11 mouse cellular contexts compared by ENCODE assay signal in genomic region chr14:24865579-24866230, GRCm38 (mm10).
DNase-seq lines count a peak whose midpoint lies in the region; ATAC-seq and TF ChIP-seq lines count a peak whose summit lies in the region.
"Had no signal": no experiment of that assay in that cellular context is flagged by ENCODE, and none has a peak within 500 bp of the region (broad histone marks: within the 10 kb centered on the region; RNA-seq: fewer than 3 reads in every experiment).

No protein-coding gene starts in this region.

- H3K9me3 ChIP-seq in forebrain, embryonic 11.5 days (ENCODE audit: control insufficient read depth, low read length): no peaks in the 10 kb centered on the region
- no peaks in the 10 kb centered on the region for H3K9me3 ChIP-seq in forebrain, embryonic 15.5 days
- H3K9me3 ChIP-seq in heart, postnatal 0 days (replicated peaks; ENCODE audit: control insufficient read depth, low read length): no peaks in the 10 kb centered on the region
- no peaks in the 10 kb centered on the region for H3K9me3 ChIP-seq in midbrain, postnatal 0 days (ENCODE audit: low read length)
- H3K9me3 ChIP-seq: limb, embryonic 13.5 days had no signal

- no peaks in the 10 kb centered on the region for H3K4me1 ChIP-seq in forebrain, embryonic 11.5 days (replicated peaks; ENCODE audit: control insufficient read depth, insufficient read depth, low read length)
- peaks cover 5% of the 10 kb centered on the region; the same call in 1 of the 2 replicates for H3K4me1 ChIP-seq in forebrain, embryonic 15.5 days
- no peaks in the 10 kb centered on the region for H3K4me1 ChIP-seq in lung, adult 2 months (ENCODE audit: control insufficient read depth, insufficient read depth, low read length)
- H3K4me1 ChIP-seq in heart, postnatal 0 days (ENCODE audit: control insufficient read depth, insufficient read depth): peaks cover 25% of the 10 kb centered on the region; the same call in 1 of the 2 replicates
- no peaks in the 10 kb centered on the region; the same call in 1 of the 2 replicates for H3K4me1 ChIP-seq in midbrain, postnatal 0 days (ENCODE audit: insufficient read depth, low read length)

- TF ChIP-seq POLR2A in lung, adult 2 months (IDR thresholded peaks at IDR 0.05; ENCODE audit: borderline replicate concordance, extremely low read depth, low read depth, low read length): no peak

- no peaks in the 10 kb centered on the region for H3K36me3 ChIP-seq in forebrain, embryonic 11.5 days (ENCODE audit: control insufficient read depth, insufficient read depth, low read length)
- no peaks in the 10 kb centered on the region for H3K36me3 ChIP-seq in forebrain, embryonic 15.5 days
- H3K36me3 ChIP-seq in heart, postnatal 0 days (replicated peaks; ENCODE audit: control insufficient read depth, insufficient read depth, low read length): no peaks in the 10 kb centered on the region
- no peaks in the 10 kb centered on the region for H3K36me3 ChIP-seq in midbrain, postnatal 0 days (ENCODE audit: insufficient read depth, low read length)
- H3K36me3 ChIP-seq: limb, embryonic 13.5 days had no signal

- no peak overlapping the region for H3K27ac ChIP-seq in forebrain, embryonic 11.5 days (ENCODE audit: low read depth, low read length)
- H3K27ac ChIP-seq in forebrain, embryonic 15.5 days (replicated peaks): no peak overlapping the region; the same call in 1 of the 2 replicates
- H3K27ac ChIP-seq in heart, postnatal 0 days (ENCODE audit: low read depth): peak overlapping the region; percentile 54
- no peak overlapping the region for H3K27ac ChIP-seq in midbrain, postnatal 0 days (ENCODE audit: low read depth, low read length)
- H3K27ac ChIP-seq: kidney, postnatal 0 days; limb, embryonic 13.5 days had no signal

- H3K27me3 ChIP-seq in forebrain, embryonic 11.5 days (ENCODE audit: control insufficient read depth, insufficient read depth, low read length): no peaks in the 10 kb centered on the region
- H3K27me3 ChIP-seq in forebrain, embryonic 15.5 days: no peaks in the 10 kb centered on the region
- H3K27me3 ChIP-seq in heart, postnatal 0 days (ENCODE audit: control insufficient read depth, insufficient read depth, low read length): no peaks in the 10 kb centered on the region
- no peaks in the 10 kb centered on the region for H3K27me3 ChIP-seq in midbrain, postnatal 0 days (ENCODE audit: insufficient read depth, low read length)
- H3K27me3 ChIP-seq: limb, embryonic 13.5 days; Patski had no signal

- no peak for ATAC-seq in forebrain, embryonic 11.5 days (replicated peaks; ENCODE audit: low FRiP score)
- no peak for ATAC-seq in forebrain, embryonic 15.5 days (replicated peaks)
- peak; percentile 40 for ATAC-seq in heart, postnatal 0 days (ENCODE audit: insufficient read depth, low read depth)
- ATAC-seq in midbrain, postnatal 0 days (ENCODE audit: low FRiP score): 0 out of 2 replicates have a peak, but pooled peaks have one; percentile 41
- ATAC-seq: Patski had no signal

- no peak overlapping the region for H3K9ac ChIP-seq in forebrain, embryonic 11.5 days (ENCODE audit: low read length)
- H3K9ac ChIP-seq in forebrain, embryonic 15.5 days (replicated peaks): no peak overlapping the region
- H3K9ac ChIP-seq in heart, postnatal 0 days (replicated peaks; ENCODE audit: low read depth, low read length): no peak overlapping the region
- no peak overlapping the region for H3K9ac ChIP-seq in midbrain, postnatal 0 days (replicated peaks; ENCODE audit: low read length, poor library complexity, severe bottlenecking)
- H3K9ac ChIP-seq: limb, embryonic 13.5 days had no signal

- TF ChIP-seq EP300 in heart, postnatal 0 days (IDR thresholded peaks at IDR 0.05; ENCODE audit: low read depth): no peak

- TF ChIP-seq CTCF in lung, adult 2 months (IDR thresholded peaks at IDR 0.05; ENCODE audit: insufficient read depth, low read length): no peak
- TF ChIP-seq CTCF in heart, postnatal 0 days (IDR thresholded peaks at IDR 0.05; ENCODE audit: low read depth): no peak
- no peak for TF ChIP-seq CTCF in midbrain, postnatal 0 days (IDR thresholded peaks at IDR 0.05)

- 84% methylated on average over 6 of the region's 6 CpGs for whole genome bisulfite sequencing in forebrain, embryonic 11.5 days
- 74% methylated on average over 6 of the region's 6 CpGs for WGBS in forebrain, embryonic 15.5 days
- 59% methylated on average over 6 of the region's 6 CpGs for WGBS in lung, adult 2 months
- 48% methylated on average over 6 of the region's 6 CpGs for WGBS in heart, postnatal 0 days
- WGBS in midbrain, postnatal 0 days: 83% methylated on average over 6 of the region's 6 CpGs

- peak; percentile 38 for DNase-seq in forebrain, embryonic 11.5 days (ENCODE audit: low spot score)
- peak; percentile 43 for DNase-seq in lung, postnatal 10 days
- DNase-seq in lung, adult 2 months: no peak
- DNase-seq in heart, postnatal 0 days (ENCODE audit: low spot score): no peak
- DNase-seq in midbrain, postnatal 0 days (ENCODE audit: low spot score): no peak
- DNase-seq in adrenal gland, postnatal 25 days: no peak
- no peak for DNase-seq in left cerebral cortex, adult 8-10 months (ENCODE audit: low spot score in 2 of 2)

- no peak overlapping the region for H3K4me3 ChIP-seq in forebrain, embryonic 11.5 days (ENCODE audit: low read depth, low read length)
- H3K4me3 ChIP-seq in forebrain, embryonic 15.5 days: no peak overlapping the region
- H3K4me3 ChIP-seq in lung, adult 2 months (replicated peaks; ENCODE audit: extremely low read depth, low read depth, low read length): no peak overlapping the region
- no peak overlapping the region for H3K4me3 ChIP-seq in heart, postnatal 0 days (ENCODE audit: low read depth, low read length)
- no peak overlapping the region for H3K4me3 ChIP-seq in midbrain, postnatal 0 days (ENCODE audit: low read depth, low read length)
- H3K4me3 ChIP-seq: limb, embryonic 13.5 days had no signal

- no peak overlapping the region for H3K4me2 ChIP-seq in forebrain, embryonic 11.5 days (ENCODE audit: low read depth, low read length, severe bottlenecking)
- H3K4me2 ChIP-seq in forebrain, embryonic 15.5 days (replicated peaks): no peak overlapping the region
- H3K4me2 ChIP-seq in heart, postnatal 0 days (ENCODE audit: low read depth, low read length): no peak overlapping the region
- H3K4me2 ChIP-seq in midbrain, postnatal 0 days (ENCODE audit: low read depth, low read length, poor library complexity, severe bottlenecking): no peak overlapping the region
- H3K4me2 ChIP-seq: limb, embryonic 13.5 days had no signal

Comparison
In these comparisons a context has a peak if more than half of its experiments do, and no peak if none do; other contexts are left out.
1. DNase-seq: peak in forebrain, embryonic 11.5 days (single experiment) and lung, postnatal 10 days (single experiment); none in lung, adult 2 months (single experiment), heart, postnatal 0 days (single experiment), midbrain, postnatal 0 days (single experiment), adrenal gland, postnatal 25 days (single experiment) and left cerebral cortex, adult 8-10 months (0 of 2).
2. ATAC-seq: peak in heart, postnatal 0 days (single experiment) and midbrain, postnatal 0 days (single experiment); none in forebrain, embryonic 11.5 days (single experiment) and forebrain, embryonic 15.5 days (single experiment).